ENCODE assay signal across 10 mouse cellular contexts in genomic region chr2:58195346-58195745, GRCm38 (mm10). TPM values are rescaled to one million over a fixed set of nuclear protein-coding genes. Genes with fewer than 3 reads are reported as not detected.
DNase-seq lines count a peak whose midpoint lies in the region; ATAC-seq and TF ChIP-seq lines count a peak whose summit lies in the region.
"Had no signal": no experiment of that assay in that cellular context is flagged by ENCODE, and none has a peak within 500 bp of the region (broad histone marks: within the 10 kb centered on the region; RNA-seq: fewer than 3 reads in every experiment).

Gene Cytip, minus strand, starts transcription at chr2:58195532.

- H3K27ac ChIP-seq in thymus, adult 2 months (ENCODE audit: control insufficient read depth, insufficient read depth, low read length) = no peak within 1 kb of the TSS
- no peak within 1 kb of the TSS for H3K27ac ChIP-seq in intestine, postnatal 0 days (ENCODE audit: low read depth, low read length)
- peak within 1 kb of the TSS; percentile 30; the same call in 1 of the 2 replicates for H3K27ac ChIP-seq in lung, embryonic 14.5 days (ENCODE audit: low read depth)
- no peak within 1 kb of the TSS for H3K27ac ChIP-seq in forebrain, embryonic 14.5 days (ENCODE audit: low read depth, low read length)
- H3K27ac ChIP-seq: liver, embryonic 14.5 days; neural tube, embryonic 12.5 days had no signal

- DNase-seq in thymus, adult 2 months = no peak
- DNase-seq in thymus, postnatal 25 days = no peak
- peak; percentile 10 for DNase-seq in lung, embryonic 14.5 days
- DNase-seq in embryo, embryonic 10.5 days (ENCODE audit: low spot score) = no peak
- DNase-seq in gastrocnemius, postnatal 25 days = no peak
- DNase-seq in forebrain, embryonic 14.5 days (ENCODE audit: low spot score) = no peak
- no peak for DNase-seq in gastrocnemius, postnatal 36 days

- H3K36me3 ChIP-seq in thymus, adult 2 months (ENCODE audit: control insufficient read depth, insufficient read depth, low read length) = no peaks in the 10 kb centered on the region
- no peaks in the 10 kb centered on the region for H3K36me3 ChIP-seq in intestine, postnatal 0 days (ENCODE audit: control insufficient read depth, insufficient read depth)
- no peaks in the 10 kb centered on the region for H3K36me3 ChIP-seq in lung, embryonic 14.5 days (ENCODE audit: insufficient read depth)
- no peaks in the 10 kb centered on the region for H3K36me3 ChIP-seq in forebrain, embryonic 14.5 days (ENCODE audit: control insufficient read depth, insufficient read depth, low read length)
- H3K36me3 ChIP-seq: neural tube, embryonic 12.5 days had no signal

- no peak for TF ChIP-seq POLR2A in thymus, adult 2 months (IDR thresholded peaks at IDR 0.05; ENCODE audit: control insufficient read depth, extremely low read depth, insufficient read depth, low read length, poor library complexity)

- TF ChIP-seq CTCF in thymus, adult 2 months (IDR thresholded peaks at IDR 0.05; ENCODE audit: borderline replicate concordance, control insufficient read depth, extremely low read depth, insufficient read depth, low read length, poor library complexity) = no peak
- no peak for TF ChIP-seq CTCF in intestine, postnatal 0 days (IDR thresholded peaks at IDR 0.05; ENCODE audit: low read depth)
- no peak for TF ChIP-seq CTCF in lung, embryonic 14.5 days (IDR thresholded peaks at IDR 0.05; ENCODE audit: low read depth)

- H3K9me3 ChIP-seq in intestine, postnatal 0 days (ENCODE audit: control insufficient read depth) = no peaks in the 10 kb centered on the region
- H3K9me3 ChIP-seq in lung, embryonic 14.5 days (ENCODE audit: low read depth, low read length) = no peaks in the 10 kb centered on the region
- no peaks in the 10 kb centered on the region for H3K9me3 ChIP-seq in forebrain, embryonic 14.5 days (replicated peaks; ENCODE audit: control insufficient read depth, low read length)
- H3K9me3 ChIP-seq: neural tube, embryonic 12.5 days had no signal

- intact Hi-C loops in gastrocnemius, postnatal 36 days (cut with DNase I) = loop anchor here (10.0 kb wide), 1 partner anchor 279 kb away; the partner anchor contains the start of gene Gm17409

- 0 out of 2 replicates have a peak within 1 kb of the TSS, but pooled peaks have one; percentile 2 for H3K4me2 ChIP-seq in intestine, postnatal 0 days (replicated peaks; ENCODE audit: low read depth)
- H3K4me2 ChIP-seq in lung, embryonic 14.5 days = no peak within 1 kb of the TSS
- H3K4me2 ChIP-seq in forebrain, embryonic 14.5 days (ENCODE audit: low read length) = no peak within 1 kb of the TSS
- H3K4me2 ChIP-seq: neural tube, embryonic 12.5 days had no signal

- no peak for ATAC-seq in intestine, postnatal 0 days
- peak; percentile 54; the same call in 1 of the 2 replicates for ATAC-seq in lung, embryonic 14.5 days (ENCODE audit: insufficient read depth)
- no peak for ATAC-seq in forebrain, embryonic 14.5 days

- H3K27me3 ChIP-seq in thymus, adult 2 months (ENCODE audit: control insufficient read depth, insufficient read depth, low read length) = no peaks in the 10 kb centered on the region
- H3K27me3 ChIP-seq in intestine, postnatal 0 days (replicated peaks; ENCODE audit: control insufficient read depth, insufficient read depth, low read length) = no peaks in the 10 kb centered on the region
- H3K27me3 ChIP-seq in lung, embryonic 14.5 days (ENCODE audit: insufficient read depth, low read length) = no peaks in the 10 kb centered on the region
- H3K27me3 ChIP-seq in forebrain, embryonic 14.5 days (replicated peaks; ENCODE audit: control insufficient read depth, insufficient read depth, low read length) = no peaks in the 10 kb centered on the region
- H3K27me3 ChIP-seq: neural tube, embryonic 12.5 days had no signal

- H3K4me1 ChIP-seq in thymus, adult 2 months (replicated peaks; ENCODE audit: control insufficient read depth, insufficient read depth, low read length) = no peaks in the 10 kb centered on the region
- H3K4me1 ChIP-seq in intestine, postnatal 0 days (replicated peaks; ENCODE audit: control insufficient read depth, insufficient read depth, low read length) = no peaks in the 10 kb centered on the region
- H3K4me1 ChIP-seq in lung, embryonic 14.5 days (ENCODE audit: insufficient read depth) = no peaks in the 10 kb centered on the region
- H3K4me1 ChIP-seq in forebrain, embryonic 14.5 days (ENCODE audit: control insufficient read depth, insufficient read depth, low read length) = no peaks in the 10 kb centered on the region
- H3K4me1 ChIP-seq: neural tube, embryonic 12.5 days had no signal

- 89% methylated on average over 4 of the region's 4 CpGs for WGBS in thymus, adult 2 months
- 38% methylated on average over 4 of the region's 4 CpGs for WGBS in intestine, postnatal 0 days
- WGBS in lung, embryonic 14.5 days = 55% methylated on average over 4 of the region's 4 CpGs
- WGBS in forebrain, embryonic 14.5 days = 40% methylated on average over 4 of the region's 4 CpGs

- no peak within 1 kb of the TSS for H3K9ac ChIP-seq in intestine, postnatal 0 days (ENCODE audit: low read depth, low read length)
- H3K9ac ChIP-seq in lung, embryonic 14.5 days = no peak within 1 kb of the TSS
- no peak within 1 kb of the TSS for H3K9ac ChIP-seq in forebrain, embryonic 14.5 days (ENCODE audit: low read length)
- H3K9ac ChIP-seq: liver, embryonic 14.5 days; neural tube, embryonic 12.5 days had no signal

- H3K4me3 ChIP-seq in thymus, adult 2 months (ENCODE audit: control insufficient read depth, insufficient read depth, low read length) = no peak within 1 kb of the TSS
- no peak within 1 kb of the TSS for H3K4me3 ChIP-seq in intestine, postnatal 0 days (ENCODE audit: low read depth, low read length)
- no peak within 1 kb of the TSS for H3K4me3 ChIP-seq in lung, embryonic 14.5 days (ENCODE audit: low read depth, low read length)
- H3K4me3 ChIP-seq in forebrain, embryonic 14.5 days (ENCODE audit: low read depth, low read length) = no peak within 1 kb of the TSS
- H3K4me3 ChIP-seq: neural tube, embryonic 12.5 days had no signal

RNA-seq across cellular contexts. Expression of gene Cytip, which starts in this region (rescaled TPM):
- polyA plus RNA-seq in thymus, adult 2 months (2012; rRNA removed) = 284 and 293 TPM in 2 replicates
- 0.98 and 1.0 TPM in 2 replicates for polyA plus RNA-seq in intestine, postnatal 0 days (2015; fragmentation: Nextera tagmentation; extraction: Ambion mirVana)
- polyA plus RNA-seq in lung, embryonic 14.5 days (2014; fragmentation: Nextera tagmentation; extraction: Ambion mirVana) = 1.1 and 1.3 TPM in 2 replicates
- total RNA-seq in gastrocnemius, postnatal 25 days (2021) = under 1 TPM; 0.31 to 0.35 TPM
- polyA plus RNA-seq in forebrain, embryonic 14.5 days (2014; fragmentation: Nextera tagmentation; extraction: Ambion mirVana) = 0.23 TPM in 1 of 2 replicates, not detected in the other
- under 1 TPM; 0.20 to 0.79 TPM for total RNA-seq in gastrocnemius, postnatal 36 days (2021)

Comparison
In these comparisons a context has a peak if more than half of its experiments do, and no peak if none do; other contexts are left out.
1. RNA of gene Cytip (polyA plus RNA-seq): 284 to 293 TPM in thymus, adult 2 months; 1.1 to 1.3 TPM in lung, embryonic 14.5 days, 0.98 to 1.0 TPM in intestine, postnatal 0 days and 0.23 TPM in forebrain, embryonic 14.5 days; every median in the first group is over 100 times any median in the second.